Mouse (Mus musculus): ENCODE measurements around the gene Gpc1. TPM values are rescaled to one million over a fixed set of nuclear protein-coding genes. Genes with fewer than 3 reads are reported as not detected.

The Gpc1 gene
- polyA plus RNA-seq (2015; fragmentation: Nextera tagmentation; extraction: Ambion mirVana), result 56.2 and 57.1 TPM in 2 replicates

DNA sequence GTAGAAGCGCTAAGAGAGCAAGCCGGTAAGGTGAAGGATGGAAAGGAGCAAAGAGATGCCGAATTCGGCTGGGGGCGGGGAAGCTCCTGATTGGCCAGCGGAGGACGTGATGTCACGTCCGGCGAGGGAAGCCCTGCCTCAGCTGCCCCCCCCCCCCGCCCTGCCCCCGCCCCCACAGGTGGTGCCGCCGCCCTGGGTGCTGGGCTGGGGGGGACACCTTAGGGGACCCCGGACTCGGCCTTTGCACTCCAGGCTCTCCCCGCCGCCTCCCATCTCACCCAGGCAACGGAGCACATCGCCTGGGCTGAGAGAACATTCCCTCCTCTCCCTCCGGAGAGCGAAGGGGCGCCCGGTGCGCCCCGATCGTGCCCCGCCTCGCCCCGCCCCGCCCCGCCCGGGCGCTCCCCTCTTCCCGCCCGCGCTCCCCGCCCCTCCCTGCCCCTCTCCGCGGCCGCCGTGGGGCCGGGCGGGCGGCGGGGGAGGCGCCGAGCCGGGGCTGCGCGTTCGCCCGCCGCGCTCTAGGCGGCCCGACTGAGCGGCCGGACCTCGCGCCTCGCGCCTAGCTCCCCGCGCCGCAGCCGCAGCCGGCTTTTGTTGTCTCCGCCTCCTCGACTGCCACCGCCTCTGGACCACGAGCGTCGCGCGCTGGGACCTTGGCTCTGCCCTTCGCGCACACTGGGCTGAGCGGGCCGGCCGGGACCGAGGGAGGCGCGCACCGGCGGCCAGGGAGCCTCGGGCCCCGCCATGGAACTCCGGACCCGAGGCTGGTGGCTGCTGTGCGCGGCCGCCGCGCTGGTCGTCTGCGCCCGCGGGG is at the start of gene Gpc1:
Gene Gpc1 (plus strand): TSS at position 458 of the 814 bp plus-strand sequence.
- H3K9ac ChIP-seq, result peak within 1 kb of the TSS; percentile 97
- H3K4me1 ChIP-seq (replicated peaks), result peaks cover 50% of the 10 kb centered on the region
- peak within 1 kb of the TSS; percentile 86 for H3K4me2 ChIP-seq
- no peaks in the 10 kb centered on the region for H3K9me3 ChIP-seq
- peaks cover 11% of the 10 kb centered on the region; the same call in 1 of the 2 replicates for H3K36me3 ChIP-seq
- ATAC-seq (ENCODE audit: low FRiP score), result peak; percentile 70
- WGBS, result under 1% methylated on average over 50 of the region's 99 CpGs
- peak within 1 kb of the TSS; percentile 90 for H3K27ac ChIP-seq
- peak within 1 kb of the TSS; percentile 95 for H3K4me3 ChIP-seq
- H3K27me3 ChIP-seq, result peaks cover 21% of the 10 kb centered on the region

DNA sequence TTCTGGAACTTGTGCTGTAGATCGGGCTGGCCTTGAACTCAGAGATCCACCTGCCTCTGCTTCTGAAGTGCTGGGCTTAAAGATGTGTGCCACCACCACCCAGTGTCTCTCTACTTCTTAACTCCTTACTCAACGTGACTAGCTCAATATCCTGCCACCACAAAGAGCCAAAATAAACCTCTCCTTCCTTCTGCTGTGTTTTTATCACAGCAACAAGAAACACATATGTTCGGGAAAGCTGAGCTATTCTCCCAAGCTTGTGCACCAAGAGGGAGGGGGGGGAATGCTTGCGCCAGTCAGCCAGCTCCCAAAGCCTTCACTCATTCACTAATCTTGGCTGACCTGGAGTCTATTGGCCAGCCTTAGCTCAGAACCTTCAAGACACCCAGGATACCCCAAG is 49.6 kb upstream of the Gpc1 start:
- 0 out of 2 replicates have a peak, but pooled peaks cover 4% of the 10 kb centered on the region for H3K4me1 ChIP-seq (replicated peaks)
- H3K9ac ChIP-seq, result no peak overlapping the region
- no peaks in the 10 kb centered on the region for H3K9me3 ChIP-seq
- H3K36me3 ChIP-seq, result no peaks in the 10 kb centered on the region
- no peak overlapping the region for H3K4me3 ChIP-seq
- H3K4me2 ChIP-seq, result no peak overlapping the region
- no peaks in the 10 kb centered on the region for H3K27me3 ChIP-seq
- H3K27ac ChIP-seq, result no peak overlapping the region
- no peak for ATAC-seq (ENCODE audit: low FRiP score)
- 88% methylated on average over 4 of the region's 4 CpGs for WGBS

DNA sequence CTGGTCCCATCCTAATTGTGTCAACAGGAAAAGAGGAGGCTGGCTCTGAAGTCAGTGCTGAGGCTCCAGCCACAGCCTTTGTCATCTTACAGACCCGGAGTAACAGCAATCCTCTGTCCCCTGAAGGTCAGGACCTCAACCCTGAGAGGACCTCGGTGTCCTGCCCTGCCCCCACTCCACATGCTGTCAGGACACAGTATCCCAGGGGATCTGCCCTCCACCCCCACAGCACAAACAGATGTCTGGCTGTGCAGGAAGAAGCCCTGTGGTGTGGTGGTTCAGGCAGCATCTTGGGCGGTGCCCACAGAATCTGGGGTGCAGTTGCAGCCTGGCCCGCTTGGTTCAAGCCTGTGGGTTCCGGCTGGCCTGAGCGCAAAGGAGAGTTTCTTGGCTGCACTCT is 48.9 kb upstream of the Gpc1 start:
- H3K9ac ChIP-seq, result peak overlapping the region; percentile 53; the same call in 1 of the 2 replicates
- H3K4me1 ChIP-seq (replicated peaks), result peaks cover 11% of the 10 kb centered on the region
- ATAC-seq (ENCODE audit: low FRiP score), result no peak
- H3K36me3 ChIP-seq, result no peaks in the 10 kb centered on the region
- no peak overlapping the region for H3K27ac ChIP-seq
- H3K27me3 ChIP-seq, result no peaks in the 10 kb centered on the region
- WGBS, result 48% methylated on average over 6 of the region's 6 CpGs
- H3K4me2 ChIP-seq, result no peak overlapping the region
- H3K9me3 ChIP-seq, result no peaks in the 10 kb centered on the region
- H3K4me3 ChIP-seq, result no peak overlapping the region

DNA sequence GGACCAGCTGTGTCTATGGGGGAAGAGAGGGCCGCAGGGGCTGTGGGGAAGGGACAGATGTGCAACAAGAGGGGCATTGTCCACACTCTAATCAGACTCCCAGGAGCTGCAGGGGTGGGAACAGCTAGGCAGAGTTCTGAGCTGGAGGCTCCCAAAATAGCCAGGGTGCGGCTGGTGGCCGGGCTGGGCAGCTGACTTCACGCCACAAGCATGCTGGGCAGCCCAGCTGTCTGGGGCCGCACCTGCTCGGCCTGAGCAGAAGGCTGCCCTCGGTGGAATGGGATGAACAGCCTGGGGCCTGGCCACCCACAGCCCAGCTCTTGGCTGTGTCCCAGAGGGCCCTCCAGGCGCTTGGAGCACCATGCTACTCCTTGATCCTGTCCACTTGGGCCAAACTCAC is 44.2 kb upstream of the Gpc1 start:
- no peak for ATAC-seq (ENCODE audit: low FRiP score)
- Histone ChIP-seq H3K4me2 (no peak overlapping the region), H3K27ac (no peak overlapping the region), H3K27me3 (0 out of 2 replicates have a peak, but pooled peaks cover 6% of the 10 kb centered on the region), H3K4me1 (replicated peaks) (peaks cover 30% of the 10 kb centered on the region), H3K36me3 (no peaks in the 10 kb centered on the region), H3K4me3 (no peak overlapping the region), H3K9me3 (no peaks in the 10 kb centered on the region), H3K9ac (no peak overlapping the region)
- 52% methylated on average over 8 of the region's 8 CpGs for WGBS

DNA sequence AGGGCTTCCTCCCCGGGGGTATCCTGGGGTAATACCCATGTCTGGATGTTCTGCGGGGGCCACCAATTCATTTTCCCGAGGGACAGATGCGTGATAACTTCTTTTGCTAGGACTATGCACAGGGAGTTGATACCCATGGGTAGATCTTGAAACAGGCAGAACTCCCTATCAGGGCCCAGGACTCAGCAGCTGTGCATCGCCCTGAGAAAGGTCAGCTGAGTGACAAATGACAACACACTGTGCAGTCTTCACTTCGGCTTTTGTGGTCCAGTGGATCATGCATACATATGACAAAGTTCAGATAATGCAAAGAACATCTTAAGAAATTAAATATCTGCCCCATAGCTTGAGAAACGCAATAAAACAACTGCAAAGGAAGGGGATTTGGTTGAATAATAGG is 43.4 kb upstream of the Gpc1 start:
- Histone ChIP-seq H3K9me3 (no peaks in the 10 kb centered on the region), H3K9ac (no peak overlapping the region), H3K27ac (no peak overlapping the region), H3K27me3 (0 out of 2 replicates have a peak, but pooled peaks cover 6% of the 10 kb centered on the region), H3K4me1 (replicated peaks) (peaks cover 27% of the 10 kb centered on the region), H3K4me2 (no peak overlapping the region), H3K4me3 (no peak overlapping the region), H3K36me3 (no peaks in the 10 kb centered on the region)
- WGBS, result 87% methylated on average over 7 of the region's 7 CpGs
- ATAC-seq (ENCODE audit: low FRiP score), result no peak

DNA sequence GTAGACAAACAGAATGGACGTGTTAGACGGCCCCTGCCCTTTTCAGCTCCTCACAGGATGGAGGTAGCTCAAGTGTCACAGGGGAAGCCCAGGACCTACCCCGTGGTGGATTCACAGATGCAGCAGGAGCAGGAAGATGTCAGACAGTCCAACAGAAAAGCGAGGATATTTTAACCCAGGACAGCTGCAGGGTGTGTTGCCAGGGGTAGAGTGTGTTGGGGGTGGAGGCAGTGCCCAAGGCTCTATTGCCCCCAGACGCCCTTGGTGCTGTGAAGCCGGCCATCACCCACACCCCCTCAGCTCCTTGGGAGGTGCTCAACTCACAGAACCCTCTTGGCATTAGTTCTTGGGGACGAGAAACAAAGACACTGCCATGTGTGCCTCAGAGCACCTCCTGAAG is 40.8 kb upstream of the Gpc1 start:
- peak overlapping the region; percentile 34 for H3K4me2 ChIP-seq
- ATAC-seq (ENCODE audit: low FRiP score), result no peak

DNA sequence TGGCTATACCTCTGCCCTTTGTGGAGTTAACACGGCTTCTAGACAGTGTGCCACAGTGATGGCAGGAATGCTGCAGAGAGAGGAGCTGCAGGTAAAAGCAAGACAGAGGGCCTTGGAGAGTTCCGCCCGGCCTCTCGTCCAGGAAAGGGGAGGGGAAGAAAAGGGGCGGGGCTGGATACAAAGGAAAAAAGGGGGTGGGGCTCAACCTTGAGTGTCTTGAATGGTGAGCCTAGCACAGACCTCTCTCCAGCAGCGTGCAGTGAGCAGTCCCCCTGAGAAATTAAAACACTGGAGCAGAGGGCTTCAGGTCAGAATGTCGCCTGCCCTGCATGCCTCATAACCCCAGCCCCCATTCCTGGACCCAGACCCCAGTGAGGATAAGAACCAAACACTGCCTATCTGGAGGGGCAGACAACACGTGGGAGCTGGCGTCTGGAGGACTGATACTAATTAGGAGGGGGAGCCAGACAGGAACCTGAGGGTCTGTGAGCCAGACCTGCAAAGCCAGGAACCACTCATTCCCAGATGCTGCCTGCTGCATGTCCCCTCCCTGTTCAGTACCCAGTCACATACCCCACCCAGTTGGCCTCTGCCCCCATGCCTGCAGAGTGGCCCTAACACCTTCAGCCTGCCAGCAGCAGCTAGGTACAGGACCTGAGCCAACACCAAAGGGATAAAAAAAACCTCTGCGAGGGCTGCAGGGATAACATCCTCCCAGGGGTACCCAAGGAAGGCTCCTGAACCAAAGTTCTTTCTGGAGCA is 40.2 kb upstream of the Gpc1 start:
- Histone ChIP-seq H3K4me3 (no peak overlapping the region; the same call in 1 of the 2 replicates), H3K4me1 (replicated peaks) (peaks cover 27% of the 10 kb centered on the region), H3K4me2 (peak overlapping the region; percentile 34), H3K9me3 (no peaks in the 10 kb centered on the region), H3K27ac (no peak overlapping the region), H3K36me3 (no peaks in the 10 kb centered on the region), H3K9ac (peak overlapping the region; percentile 15; the same call in 1 of the 2 replicates), H3K27me3 (0 out of 2 replicates have a peak, but pooled peaks cover 6% of the 10 kb centered on the region)
- WGBS, result 6% methylated on average over 10 of the region's 10 CpGs
- ATAC-seq (ENCODE audit: low FRiP score), result peak; percentile 66

More for the DNA sequence above, 40.8 kb upstream of the Gpc1 start:
- Histone ChIP-seq H3K4me1 (replicated peaks) (peaks cover 27% of the 10 kb centered on the region), H3K9ac (peak overlapping the region; percentile 15; the same call in 1 of the 2 replicates), H3K27me3 (0 out of 2 replicates have a peak, but pooled peaks cover 6% of the 10 kb centered on the region), H3K9me3 (no peaks in the 10 kb centered on the region), H3K27ac (no peak overlapping the region), H3K36me3 (no peaks in the 10 kb centered on the region), H3K4me3 (no peak overlapping the region; the same call in 1 of the 2 replicates)
- 34% methylated on average over 7 of the region's 7 CpGs for WGBS

DNA sequence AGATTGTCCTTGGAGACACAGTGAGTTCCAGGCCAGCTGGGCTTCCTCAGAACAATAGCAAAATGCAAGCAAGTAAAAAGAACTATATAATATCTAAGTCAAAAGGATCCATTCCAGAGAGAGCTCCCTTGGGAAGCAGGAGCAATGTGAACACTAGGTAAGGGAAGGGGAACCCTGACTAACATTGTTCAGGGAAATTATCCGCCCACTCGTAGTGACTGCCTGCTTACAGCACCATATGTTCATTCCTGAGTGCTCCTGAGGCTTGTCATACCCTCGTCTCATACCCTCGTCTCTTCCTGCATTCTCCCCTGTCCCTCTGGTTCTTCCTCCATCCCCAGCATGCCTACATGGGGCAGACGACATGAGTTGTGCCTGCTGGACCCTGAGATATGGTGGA is 37.7 kb upstream of the Gpc1 start:
- no peak for ATAC-seq (ENCODE audit: low FRiP score)
- Histone ChIP-seq H3K27me3 (0 out of 2 replicates have a peak, but pooled peaks cover 6% of the 10 kb centered on the region), H3K27ac (no peak overlapping the region), H3K4me2 (no peak overlapping the region), H3K9ac (no peak overlapping the region), H3K9me3 (no peaks in the 10 kb centered on the region), H3K4me3 (no peak overlapping the region), H3K4me1 (replicated peaks) (peaks cover 17% of the 10 kb centered on the region), H3K36me3 (no peaks in the 10 kb centered on the region)
- 67% methylated on average over 5 of the region's 5 CpGs for WGBS

DNA sequence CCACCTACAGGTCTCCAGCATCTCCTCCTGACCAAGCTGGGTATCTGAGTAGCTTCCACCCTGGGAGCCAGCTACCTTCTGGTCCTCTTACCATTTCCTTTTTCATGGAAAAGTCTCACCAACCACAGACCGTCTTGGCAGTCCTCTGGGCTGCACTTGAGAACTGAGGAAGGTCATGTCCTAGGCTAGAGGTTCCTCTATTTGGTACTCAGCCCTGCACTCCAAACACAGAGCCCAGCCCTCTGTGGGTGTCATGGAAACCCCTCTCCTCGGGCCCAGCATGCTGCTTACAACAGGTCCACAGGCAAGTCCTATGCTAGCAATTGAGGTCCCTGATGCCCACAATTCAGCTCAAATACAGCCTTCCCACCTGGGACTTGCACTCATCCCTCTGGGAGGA is 33.0 kb upstream of the Gpc1 start:
- no peak overlapping the region for H3K4me3 ChIP-seq
- H3K4me1 ChIP-seq (replicated peaks), result no peaks in the 10 kb centered on the region
- no peaks in the 10 kb centered on the region for H3K9me3 ChIP-seq
- WGBS, result 74% methylated on average over 2 of the region's 2 CpGs
- H3K9ac ChIP-seq, result no peak overlapping the region
- no peaks in the 10 kb centered on the region for H3K27me3 ChIP-seq
- no peak for ATAC-seq (ENCODE audit: low FRiP score)
- H3K4me2 ChIP-seq, result no peak overlapping the region
- no peaks in the 10 kb centered on the region for H3K36me3 ChIP-seq
- H3K27ac ChIP-seq, result no peak overlapping the region

DNA sequence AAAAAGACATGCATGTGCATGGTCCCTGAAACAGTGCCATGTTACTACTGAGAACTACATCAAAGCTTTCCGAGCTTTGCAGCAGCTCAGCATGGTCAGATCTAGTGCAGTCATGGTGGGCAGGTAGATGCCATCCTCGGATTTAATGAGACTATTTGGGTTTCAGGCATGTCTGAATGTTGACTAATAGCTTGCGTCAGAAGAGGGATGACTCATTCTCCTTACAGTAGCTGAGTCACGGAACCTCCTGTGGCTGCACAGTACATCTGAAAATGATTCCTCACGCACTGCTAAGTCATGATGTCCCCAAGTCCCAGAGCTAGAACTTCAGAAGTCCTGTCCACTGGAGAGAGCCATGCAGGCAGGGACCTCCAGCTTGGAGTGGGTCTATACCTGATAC is 31.8 kb upstream of the Gpc1 start:
- Histone ChIP-seq H3K27ac (no peak overlapping the region), H3K9me3 (no peaks in the 10 kb centered on the region), H3K9ac (no peak overlapping the region), H3K27me3 (no peaks in the 10 kb centered on the region), H3K36me3 (no peaks in the 10 kb centered on the region), H3K4me2 (no peak overlapping the region), H3K4me3 (no peak overlapping the region), H3K4me1 (replicated peaks) (no peaks in the 10 kb centered on the region)
- ATAC-seq (ENCODE audit: low FRiP score), result no peak
- 85% methylated on average over 5 of the region's 5 CpGs for WGBS

DNA sequence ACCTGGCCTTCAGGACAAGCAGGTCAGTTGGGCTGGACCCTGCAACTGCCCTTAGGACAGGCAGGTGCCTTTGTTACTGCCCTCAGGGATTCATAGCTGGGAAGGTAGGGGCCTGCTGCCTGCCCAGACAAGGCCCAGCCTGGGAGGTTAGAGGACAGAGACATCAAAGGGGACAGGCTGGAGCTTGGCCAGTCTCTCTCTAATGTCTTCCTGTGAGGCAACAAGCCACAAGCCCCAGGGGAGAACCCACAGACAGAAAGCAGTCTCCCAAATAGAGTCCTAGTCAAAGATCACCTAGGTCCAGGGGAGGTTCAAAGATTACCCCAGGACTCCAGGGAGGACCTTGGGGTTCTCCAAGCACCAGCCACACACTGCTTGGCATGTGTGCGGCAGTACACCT is 29.1 kb upstream of the Gpc1 start:
- Histone ChIP-seq H3K27me3 (no peaks in the 10 kb centered on the region), H3K9ac (no peak overlapping the region), H3K9me3 (no peaks in the 10 kb centered on the region), H3K36me3 (no peaks in the 10 kb centered on the region), H3K27ac (no peak overlapping the region), H3K4me2 (no peak overlapping the region), H3K4me3 (no peak overlapping the region), H3K4me1 (replicated peaks) (no peaks in the 10 kb centered on the region)
- 85% methylated on average over 1 of the region's 1 CpGs for WGBS
- ATAC-seq (ENCODE audit: low FRiP score), result no peak

DNA sequence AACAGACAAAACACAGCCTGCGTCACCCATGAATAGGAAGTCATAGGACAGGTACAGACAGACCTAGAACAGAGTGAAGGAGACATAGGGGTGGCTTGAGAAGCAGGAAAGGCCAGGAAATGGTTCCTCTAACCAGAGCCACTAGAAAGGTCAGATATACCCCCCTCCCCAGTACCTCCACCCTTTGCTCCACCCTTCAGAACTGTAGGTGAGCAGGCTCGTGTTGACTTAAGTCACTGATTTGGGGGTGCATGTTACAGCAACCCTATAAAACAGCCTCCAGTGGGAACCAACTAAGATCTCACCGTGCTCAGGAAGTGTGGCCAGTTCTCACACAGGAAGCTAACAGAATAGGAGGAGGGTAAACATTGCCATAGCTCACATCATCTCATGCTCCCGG is 28.1 kb upstream of the Gpc1 start:
- ATAC-seq (ENCODE audit: low FRiP score), result no peak

More for the DNA sequence above, 28.1 kb upstream of the Gpc1 start:
- WGBS, result 93% methylated on average over 4 of the region's 4 CpGs
- Histone ChIP-seq H3K4me2 (no peak overlapping the region), H3K9ac (no peak overlapping the region), H3K4me3 (no peak overlapping the region), H3K4me1 (replicated peaks) (no peaks in the 10 kb centered on the region), H3K9me3 (no peaks in the 10 kb centered on the region), H3K27ac (no peak overlapping the region), H3K27me3 (no peaks in the 10 kb centered on the region), H3K36me3 (no peaks in the 10 kb centered on the region)

Measured in hindbrain, embryonic 13.5 days (tissue).